Mouse (Mus musculus): Measurements from ENCODE around the gene Ezr.

DNA sequence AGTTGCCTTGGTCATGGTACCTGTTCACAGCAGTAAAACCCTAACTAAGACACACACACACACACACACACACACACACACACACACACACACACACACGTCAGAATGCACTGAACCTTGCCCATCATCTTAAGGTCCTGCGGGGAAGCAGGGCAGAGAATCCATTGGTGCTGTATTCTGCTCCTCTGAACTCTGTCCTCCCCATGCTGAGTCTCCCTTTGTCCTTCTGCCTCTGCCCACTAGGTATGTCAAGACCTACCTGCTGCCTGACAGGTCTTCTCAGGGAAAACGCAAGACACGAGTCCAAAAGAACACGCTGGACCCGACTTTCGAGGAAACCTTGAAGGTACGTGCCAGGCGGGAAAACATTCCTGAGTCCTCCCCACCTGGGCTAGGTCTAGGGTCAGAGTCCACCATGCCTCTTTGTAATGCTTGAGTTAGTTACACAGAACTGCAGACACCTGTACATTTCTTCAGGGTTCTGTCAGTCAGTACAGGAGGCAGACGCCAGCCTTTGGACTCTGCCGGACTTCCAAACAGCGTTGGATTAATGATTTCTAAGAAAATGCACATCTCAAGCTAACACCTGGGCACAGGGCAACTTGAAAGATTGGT is 54.5 kb downstream of the Ezr start:
- TF ChIP-seq POLR2A (IDR thresholded peaks at IDR 0.05; ENCODE audit: insufficient read depth, low read depth, low read length): no peak
- no peak for TF ChIP-seq CTCF (IDR thresholded peaks at IDR 0.05; ENCODE audit: insufficient read depth, low read depth, low read length)

All from olfactory bulb, adult 2 months (tissue).